Mouse (Mus musculus) forebrain, embryonic 14.5 days (tissue): Measurements from ENCODE around the gene Gadl1. TPM values are rescaled to one million over a fixed set of nuclear protein-coding genes. Genes with fewer than 3 reads are reported as not detected.
A peak's percentile ranks its signal among the peaks of the same experiment; 100 is the strongest.
"Not testable (repeated sequence)": the region's sequence is repeated elsewhere in the genome, so short reads cannot be mapped to it uniquely, and the experiment has no call there.

Source experiments
- ATAC-seq: fragments of 200-750 bp; cut with Nextera tagmentation; 2 replicates; pipeline ENCODE4 v1.8.0; 2017; ENCODE audit warnings: mild to moderate bottlenecking, moderate library complexity
- DNase-seq: peaks from one replicate; pipeline ENCODE4 v3.0.0-alpha.2; 2015; ENCODE audit warnings: low spot score
- H3K27ac ChIP-seq: fragments of 300-500 bp; sonication (generic); 2 replicates; pipeline ENCODE4 v1.5.1; 2014; ENCODE audit warnings: low read depth, mild to moderate bottlenecking, control low read depth, low read length, moderate library complexity
- H3K27me3 ChIP-seq: fragments of 300-500 bp; sonication (generic); replicated peaks from 2 replicates; pipeline ENCODE4 v1.6.1; 2014; ENCODE audit warnings: low read length, control low read depth, mixed read lengths; ENCODE audit not compliant: control insufficient read depth, insufficient read depth
- H3K36me3 ChIP-seq: fragments of 300-500 bp; sonication (generic); 2 replicates; pipeline ENCODE4 v1.6.1; 2014; ENCODE audit warnings: low read length, control low read depth; ENCODE audit not compliant: control insufficient read depth, insufficient read depth
- H3K4me1 ChIP-seq: fragments of 300-500 bp; sonication (generic); 2 replicates; pipeline ENCODE4 v1.6.1; 2014; ENCODE audit warnings: antibody characterized with exemption, low read length, control low read depth; ENCODE audit not compliant: control insufficient read depth, insufficient read depth
- H3K4me2 ChIP-seq: fragments of 300-500 bp; sonication (generic); 2 replicates; pipeline ENCODE4 v1.6.1; 2014; ENCODE audit warnings: mild to moderate bottlenecking, control low read depth, low read length
- H3K4me3 ChIP-seq: fragments of 300-500 bp; sonication (generic); 2 replicates; pipeline ENCODE4 v1.5.1; 2014; ENCODE audit warnings: low read depth, low read length, control low read depth
- H3K9ac ChIP-seq: fragments of 300-500 bp; sonication (generic); 2 replicates; pipeline ENCODE4 v1.6.1; 2014; ENCODE audit warnings: mild to moderate bottlenecking, low read length, control low read depth, moderate library complexity
- H3K9me3 ChIP-seq: fragments of 300-500 bp; sonication (generic); replicated peaks from 2 replicates; pipeline ENCODE4 v1.6.1; 2016; ENCODE audit warnings: low read length, control low read depth, mixed read lengths; ENCODE audit not compliant: control insufficient read depth
- WGBS: fragments of 180-500 bp; shearing (Covaris S2); extraction: QIAGEN DNeasy Blood & Tissue Kit; methylation state at CpG from one replicate; pipeline ENCODE4 v1.1.7; 2014; 5-methylcytosine and 5-hydroxymethylcytosine counted together
- polyA plus RNA-seq: library from polyadenylated mRNA; unstranded; fragments of >200 nt; fragmentation: Nextera tagmentation; extraction: Ambion mirVana; gene quantifications from 2 replicates; pipeline ENCODE4 v1.2.1, GENCODE M21; 2014

The Gadl1 gene
- polyA plus RNA-seq, 1 experiment from 2014 or later = 0.37 TPM

GRCm38 (mm10) chr9:116018586-116018985 is 109.3 kb downstream of the Gadl1 start:
- H3K9ac ChIP-seq = no peak overlapping the region
- no peaks in the 10 kb centered on the region for H3K27me3 ChIP-seq
- H3K4me2 ChIP-seq = no peak overlapping the region
- DNase-seq (no peak), ATAC-seq (no peak)
- no peak overlapping the region for H3K4me3 ChIP-seq
- H3K9me3 ChIP-seq = no peaks in the 10 kb centered on the region
- H3K36me3 ChIP-seq = no peaks in the 10 kb centered on the region
- no peaks in the 10 kb centered on the region for H3K4me1 ChIP-seq
- H3K27ac ChIP-seq = no peak overlapping the region
- 92% methylated on average over 7 of the region's 7 CpGs for WGBS

- no peak overlapping the region for H3K4me2 ChIP-seq
- H3K4me3 ChIP-seq = no peak overlapping the region
- H3K9me3 ChIP-seq = no peaks in the 10 kb centered on the region
- WGBS = 86% methylated on average over 6 of the region's 6 CpGs
- DNase-seq = no peak
- H3K9ac ChIP-seq = no peak overlapping the region
- no peak for ATAC-seq
- H3K4me1 ChIP-seq = no peaks in the 10 kb centered on the region
- H3K27ac ChIP-seq = no peak overlapping the region
- no peaks in the 10 kb centered on the region for H3K36me3 ChIP-seq
- H3K27me3 ChIP-seq = no peaks in the 10 kb centered on the region
These were observed 116.1 kb downstream of the Gadl1 start for GRCm38 (mm10) chr9:116025371-116025770.

- WGBS = 91% methylated on average over 2 of the region's 2 CpGs
- DNase-seq (no peak), ATAC-seq (no peak)
These were observed 119.8 kb downstream of the Gadl1 start for GRCm38 (mm10) chr9:116029076-116029475.

GRCm38 (mm10) chr9:116032711-116033110 is 123.5 kb downstream of the Gadl1 start:
- no peaks in the 10 kb centered on the region for H3K9me3 ChIP-seq
- H3K4me1 ChIP-seq = no peaks in the 10 kb centered on the region
- no peak overlapping the region for H3K4me2 ChIP-seq
- no peak for DNase-seq
- no peaks in the 10 kb centered on the region for H3K27me3 ChIP-seq
- H3K27ac ChIP-seq = no peak overlapping the region
- 55% methylated on average over 5 of the region's 5 CpGs for WGBS
- H3K36me3 ChIP-seq = no peaks in the 10 kb centered on the region
- H3K4me3 ChIP-seq = no peak overlapping the region
- no peak overlapping the region for H3K9ac ChIP-seq
- no peak for ATAC-seq

More at GRCm38 (mm10) chr9:116029076-116029475, 119.8 kb downstream of the Gadl1 start:
- H3K9me3 ChIP-seq = no peaks in the 10 kb centered on the region
- H3K4me1 ChIP-seq = no peaks in the 10 kb centered on the region
- H3K4me3 ChIP-seq = no peak overlapping the region
- no peaks in the 10 kb centered on the region for H3K27me3 ChIP-seq
- H3K9ac ChIP-seq = no peak overlapping the region
- H3K36me3 ChIP-seq = no peaks in the 10 kb centered on the region
- H3K4me2 ChIP-seq = no peak overlapping the region
- no peak overlapping the region for H3K27ac ChIP-seq

GRCm38 (mm10) chr9:116038275-116038674 is 129.0 kb downstream of the Gadl1 start:
- no peaks in the 10 kb centered on the region for H3K4me1 ChIP-seq
- H3K27ac ChIP-seq = no peak overlapping the region
- H3K4me2 ChIP-seq = no peak overlapping the region
- H3K27me3 ChIP-seq = no peaks in the 10 kb centered on the region
- peak; percentile 20 for DNase-seq
- 85% methylated on average over 6 of the region's 6 CpGs for WGBS
- no peak for ATAC-seq
- H3K4me3 ChIP-seq = no peak overlapping the region
- H3K36me3 ChIP-seq = no peaks in the 10 kb centered on the region
- no peaks in the 10 kb centered on the region for H3K9me3 ChIP-seq
- H3K9ac ChIP-seq = no peak overlapping the region

GRCm38 (mm10) chr9:116039981-116040380 is 130.7 kb downstream of the Gadl1 start:
- Histone ChIP-seq H3K4me2 (no peak overlapping the region), H3K4me3 (no peak overlapping the region), H3K9ac (no peak overlapping the region), H3K27ac (no peak overlapping the region), H3K9me3 (no peaks in the 10 kb centered on the region), H3K4me1 (no peaks in the 10 kb centered on the region), H3K36me3 (no peaks in the 10 kb centered on the region), H3K27me3 (no peaks in the 10 kb centered on the region)
- WGBS = 87% methylated on average over 4 of the region's 4 CpGs
- no peak for ATAC-seq
- DNase-seq = no peak

GRCm38 (mm10) chr9:116040852-116041251 is 131.6 kb downstream of the Gadl1 start:
- H3K27ac ChIP-seq, H3K27me3 ChIP-seq, DNase-seq, H3K4me2 ChIP-seq, H3K9ac ChIP-seq, H3K4me3 ChIP-seq, H3K4me1 ChIP-seq, H3K36me3 ChIP-seq, H3K9me3 ChIP-seq, ATAC-seq: not testable (repeated sequence)
- WGBS = 93% methylated on average over 14 of the region's 14 CpGs

GRCm38 (mm10) chr9:116041369-116041768 is 132.1 kb downstream of the Gadl1 start:
- DNase-seq = no peak
- Histone ChIP-seq H3K9me3 (no peaks in the 10 kb centered on the region), H3K36me3 (no peaks in the 10 kb centered on the region), H3K4me1 (no peaks in the 10 kb centered on the region), H3K27ac (no peak overlapping the region), H3K27me3 (no peaks in the 10 kb centered on the region), H3K4me3 (no peak overlapping the region), H3K4me2 (no peak overlapping the region), H3K9ac (no peak overlapping the region)
- no peak for ATAC-seq
- WGBS = 68% methylated on average over 4 of the region's 4 CpGs

GRCm38 (mm10) chr9:116041787-116042186 is 132.5 kb downstream of the Gadl1 start:
- no peak overlapping the region for H3K4me3 ChIP-seq
- WGBS = 14% methylated on average over 3 of the region's 3 CpGs
- peak; percentile 90 for DNase-seq
- no peaks in the 10 kb centered on the region for H3K27me3 ChIP-seq
- peak; percentile 55; the same call in 1 of the 2 replicates for ATAC-seq
- H3K4me2 ChIP-seq = no peak overlapping the region
- H3K4me1 ChIP-seq = no peaks in the 10 kb centered on the region
- no peaks in the 10 kb centered on the region for H3K9me3 ChIP-seq
- H3K36me3 ChIP-seq = no peaks in the 10 kb centered on the region
- H3K27ac ChIP-seq = no peak overlapping the region
- no peak overlapping the region for H3K9ac ChIP-seq
